Mouse (Mus musculus) midbrain, embryonic 14.5 days (tissue): ENCODE measurements around the gene Krba1. TPM values are rescaled to one million over a fixed set of nuclear protein-coding genes. Genes with fewer than 3 reads are reported as not detected.

ENCODE experiments used
- ATAC-seq: fragments of 200-750 bp; cut with Nextera tagmentation; 2 replicates; pipeline ENCODE4 v1.8.0; 2017; ENCODE audit warnings: moderate number of reproducible peaks, moderate library complexity; ENCODE audit not compliant: low FRiP score, low TSS enrichment
- DNase-seq: peaks from one replicate; pipeline ENCODE4 v3.0.0-alpha.2; 2015
- H3K27ac ChIP-seq: fragments of 300-500 bp; sonication (generic); replicated peaks from 2 replicates; pipeline ENCODE4 v1.5.1; 2014; ENCODE audit warnings: mild to moderate bottlenecking, low read depth, low read length, moderate library complexity
- H3K27me3 ChIP-seq: fragments of 300-500 bp; sonication (generic); 2 replicates; pipeline ENCODE4 v1.6.1; 2014; ENCODE audit warnings: low read length, control low read depth, mixed read lengths; ENCODE audit not compliant: control insufficient read depth, insufficient read depth
- H3K36me3 ChIP-seq: fragments of 300-500 bp; sonication (generic); 2 replicates; pipeline ENCODE4 v1.6.1; 2014; ENCODE audit warnings: low read length, control low read depth; ENCODE audit not compliant: control insufficient read depth, insufficient read depth
- H3K4me1 ChIP-seq: fragments of 300-500 bp; sonication (generic); 2 replicates; pipeline ENCODE4 v1.6.1; 2014; ENCODE audit warnings: mild to moderate bottlenecking, antibody characterized with exemption, low read length, control low read depth; ENCODE audit not compliant: control insufficient read depth, insufficient read depth
- H3K4me2 ChIP-seq: fragments of 300-500 bp; sonication (generic); 2 replicates; pipeline ENCODE4 v1.6.1; 2014; ENCODE audit warnings: mild to moderate bottlenecking, low read length, moderate library complexity
- H3K4me3 ChIP-seq: fragments of 300-500 bp; sonication (generic); replicated peaks from 2 replicates; pipeline ENCODE4 v1.5.1; 2014; ENCODE audit warnings: low read depth, low read length
- H3K9ac ChIP-seq: fragments of 300-500 bp; sonication (generic); replicated peaks from 2 replicates; pipeline ENCODE4 v1.6.1; 2014; ENCODE audit warnings: mild to moderate bottlenecking, low read length, moderate library complexity
- H3K9me3 ChIP-seq: fragments of 300-500 bp; sonication (generic); 2 replicates; pipeline ENCODE4 v1.6.1; 2016; ENCODE audit warnings: low read length, control low read depth, mixed read lengths; ENCODE audit not compliant: control insufficient read depth
- WGBS: fragments of 180-500 bp; shearing (Covaris S2); extraction: QIAGEN DNeasy Blood & Tissue Kit; methylation state at CpG from one replicate; pipeline ENCODE4 v1.1.7; 2014; 5-methylcytosine and 5-hydroxymethylcytosine counted together
- polyA plus RNA-seq: library from polyadenylated mRNA; unstranded; fragments of >200 nt; fragmentation: Nextera tagmentation; extraction: Ambion mirVana; gene quantifications from 2 replicates; pipeline ENCODE4 v1.2.1, GENCODE M21; 2014

Gene Krba1
- polyA plus RNA-seq, 1 experiment from 2014 or later = 28.0 TPM

GRCm38 (mm10) chr6:48399906-48400305, 4.5 kb downstream of the Krba1 start:
- Histone ChIP-seq H3K4me3 (no peak overlapping the region), H3K9ac (no peak overlapping the region), H3K27me3 (no peaks in the 10 kb centered on the region), H3K9me3 (no peaks in the 10 kb centered on the region), H3K4me1 (peaks cover 21% of the 10 kb centered on the region), H3K36me3 (peaks cover 11% of the 10 kb centered on the region), H3K27ac (no peak overlapping the region), H3K4me2 (no peak overlapping the region)
- 94% methylated on average over 5 of the region's 5 CpGs for WGBS
- DNase-seq (no peak), ATAC-seq (no peak)

- H3K4me3 ChIP-seq = no peak overlapping the region
- no peak overlapping the region for H3K9ac ChIP-seq
- DNase-seq (no peak), ATAC-seq (no peak)
- H3K4me1 ChIP-seq = no peaks in the 10 kb centered on the region
- no peak overlapping the region for H3K4me2 ChIP-seq
- H3K36me3 ChIP-seq = peaks cover 52% of the 10 kb centered on the region
- no peaks in the 10 kb centered on the region for H3K9me3 ChIP-seq
- no peaks in the 10 kb centered on the region for H3K27me3 ChIP-seq
- H3K27ac ChIP-seq = no peak overlapping the region
- 95% methylated on average over 5 of the region's 5 CpGs for WGBS
Observed at GRCm38 (mm10) chr6:48404071-48404470, 8.7 kb downstream of the Krba1 start.

- Histone ChIP-seq H3K4me3 (no peak overlapping the region), H3K27me3 (no peaks in the 10 kb centered on the region), H3K9ac (no peak overlapping the region), H3K4me2 (no peak overlapping the region), H3K27ac (no peak overlapping the region), H3K9me3 (no peaks in the 10 kb centered on the region), H3K36me3 (peaks cover 99% of the 10 kb centered on the region), H3K4me1 (no peaks in the 10 kb centered on the region)
- no peak for ATAC-seq
- 95% methylated on average over 4 of the region's 4 CpGs for WGBS
- no peak for DNase-seq
Observed at GRCm38 (mm10) chr6:48409726-48410343, 14.4 kb downstream of the Krba1 start.

- no peak overlapping the region for H3K4me2 ChIP-seq
- 88% methylated on average over 3 of the region's 3 CpGs for WGBS
- H3K27me3 ChIP-seq = no peaks in the 10 kb centered on the region
- no peaks in the 10 kb centered on the region for H3K9me3 ChIP-seq
- DNase-seq (no peak), ATAC-seq (no peak)
- peaks cover 99% of the 10 kb centered on the region for H3K36me3 ChIP-seq
- no peak overlapping the region for H3K4me3 ChIP-seq
- H3K27ac ChIP-seq = no peak overlapping the region
- no peak overlapping the region for H3K9ac ChIP-seq
- no peaks in the 10 kb centered on the region for H3K4me1 ChIP-seq
Observed at GRCm38 (mm10) chr6:48410551-48410950, 15.2 kb downstream of the Krba1 start.

- 93% methylated on average over 6 of the region's 6 CpGs for WGBS
- Histone ChIP-seq H3K27me3 (no peaks in the 10 kb centered on the region), H3K4me1 (no peaks in the 10 kb centered on the region), H3K9me3 (no peaks in the 10 kb centered on the region), H3K36me3 (peaks cover 100% of the 10 kb centered on the region), H3K4me2 (no peak overlapping the region), H3K27ac (no peak overlapping the region), H3K4me3 (no peak overlapping the region), H3K9ac (no peak overlapping the region)
- no peak for DNase-seq
- ATAC-seq = no peak
Observed at GRCm38 (mm10) chr6:48411193-48412092, 16.1 kb downstream of the Krba1 start.

- 92% methylated on average over 4 of the region's 4 CpGs for WGBS
- H3K9ac ChIP-seq = no peak overlapping the region
Observed at GRCm38 (mm10) chr6:48412147-48412546, 16.8 kb downstream of the Krba1 start.

GRCm38 (mm10) chr6:48412662-48413061, 17.3 kb downstream of the Krba1 start:
- Histone ChIP-seq H3K36me3 (peaks cover 99% of the 10 kb centered on the region), H3K27ac (no peak overlapping the region), H3K9ac (no peak overlapping the region), H3K9me3 (no peaks in the 10 kb centered on the region), H3K4me2 (no peak overlapping the region), H3K27me3 (no peaks in the 10 kb centered on the region), H3K4me3 (no peak overlapping the region), H3K4me1 (no peaks in the 10 kb centered on the region)
- no peak for DNase-seq
- WGBS = 91% methylated on average over 3 of the region's 3 CpGs
- ATAC-seq = no peak

More at GRCm38 (mm10) chr6:48412147-48412546, 16.8 kb downstream of the Krba1 start:
- Histone ChIP-seq H3K36me3 (peaks cover 100% of the 10 kb centered on the region), H3K4me3 (no peak overlapping the region), H3K27ac (no peak overlapping the region), H3K9me3 (no peaks in the 10 kb centered on the region), H3K4me2 (no peak overlapping the region), H3K27me3 (no peaks in the 10 kb centered on the region), H3K4me1 (no peaks in the 10 kb centered on the region)
- DNase-seq (no peak), ATAC-seq (no peak)

GRCm38 (mm10) chr6:48413081-48413480, 17.7 kb downstream of the Krba1 start:
- DNase-seq (no peak), ATAC-seq (no peak)
- WGBS = 85% methylated on average over 10 of the region's 10 CpGs
- Histone ChIP-seq H3K4me2 (no peak overlapping the region), H3K4me1 (no peaks in the 10 kb centered on the region), H3K27ac (no peak overlapping the region), H3K9ac (no peak overlapping the region), H3K4me3 (no peak overlapping the region), H3K36me3 (peaks cover 97% of the 10 kb centered on the region), H3K27me3 (no peaks in the 10 kb centered on the region), H3K9me3 (no peaks in the 10 kb centered on the region)

- 88% methylated on average over 1 of the region's 1 CpGs for WGBS
- H3K4me3 ChIP-seq = no peak overlapping the region
- H3K36me3 ChIP-seq = peaks cover 87% of the 10 kb centered on the region
Observed at GRCm38 (mm10) chr6:48414886-48415285, 19.5 kb downstream of the Krba1 start.

More at GRCm38 (mm10) chr6:48414886-48415285, 19.5 kb downstream of the Krba1 start:
- Histone ChIP-seq H3K27ac (no peak overlapping the region), H3K4me1 (no peaks in the 10 kb centered on the region), H3K27me3 (no peaks in the 10 kb centered on the region), H3K9me3 (no peaks in the 10 kb centered on the region), H3K9ac (no peak overlapping the region), H3K4me2 (no peak overlapping the region)
- no peak for DNase-seq
- ATAC-seq = no peak
